Mouse (Mus musculus): Measurements from ENCODE around the gene Rhog.
"Not testable (repeated sequence)": the region's sequence is repeated elsewhere in the genome, so short reads cannot be mapped to it uniquely, and the experiment has no call there.

Rhog gene

GRCm38 (mm10) chr7:102255954-102256353 is at the start of gene Rhog:
TSS of gene Rhog (minus strand) at chr7:102256054.
- no peak for DNase-seq (ENCODE audit: low read depth, low spot score)

- no peak for DNase-seq (ENCODE audit: low read depth, low spot score)
These were observed 49.7 kb upstream of the Rhog start for GRCm38 (mm10) chr7:102305596-102305995.

GRCm38 (mm10) chr7:102302471-102302870 is 46.6 kb upstream of the Rhog start:
- no peak for DNase-seq (ENCODE audit: low read depth, low spot score)

GRCm38 (mm10) chr7:102300761-102301160 is 44.9 kb upstream of the Rhog start:
- no peak for DNase-seq (ENCODE audit: low read depth, low spot score)

GRCm38 (mm10) chr7:102293234-102293633 is 37.4 kb upstream of the Rhog start:
- no peak for DNase-seq (ENCODE audit: low read depth, low spot score)

GRCm38 (mm10) chr7:102292228-102292627 is 36.4 kb upstream of the Rhog start:
- DNase-seq (ENCODE audit: low read depth, low spot score) = no peak

GRCm38 (mm10) chr7:102289466-102289865 is 33.6 kb upstream of the Rhog start:
- DNase-seq (ENCODE audit: low read depth, low spot score) = no peak

- no peak for DNase-seq (ENCODE audit: low read depth, low spot score)
These were observed 26.4 kb upstream of the Rhog start for GRCm38 (mm10) chr7:102282261-102282660.

- DNase-seq (ENCODE audit: low read depth, low spot score) = no peak
These were observed 25.5 kb upstream of the Rhog start for GRCm38 (mm10) chr7:102281403-102281802.

- DNase-seq (ENCODE audit: low read depth, low spot score) = peak; percentile 80
These were observed 16.6 kb upstream of the Rhog start for GRCm38 (mm10) chr7:102272422-102272948.

- no peak for DNase-seq (ENCODE audit: low read depth, low spot score)
These were observed 12.5 kb upstream of the Rhog start for GRCm38 (mm10) chr7:102268395-102268748.

GRCm38 (mm10) chr7:102267601-102268394 is 11.9 kb upstream of the Rhog start, which contains the start of gene Stim1:
TSS of gene Stim1 (plus strand) at chr7:102267806.
- DNase-seq (ENCODE audit: low read depth, low spot score) = peak; percentile 65

- peak; percentile 92 for DNase-seq (ENCODE audit: low read depth, low spot score)
These were observed 11.3 kb upstream of the Rhog start for GRCm38 (mm10) chr7:102267113-102267579.

- peak; percentile 52 for DNase-seq (ENCODE audit: low read depth, low spot score)
These were observed 10.7 kb upstream of the Rhog start for GRCm38 (mm10) chr7:102266401-102267042.

- DNase-seq (ENCODE audit: low read depth, low spot score) = not testable (repeated sequence)
These were observed 10.2 kb upstream of the Rhog start for GRCm38 (mm10) chr7:102266021-102266400.

GRCm38 (mm10) chr7:102263020-102263419 is 7.2 kb upstream of the Rhog start:
- no peak for DNase-seq (ENCODE audit: low read depth, low spot score)

- DNase-seq (ENCODE audit: low read depth, low spot score) = no peak
These were observed 4.7 kb upstream of the Rhog start for GRCm38 (mm10) chr7:102260518-102260917.

- no peak for DNase-seq (ENCODE audit: low read depth, low spot score)
These were observed 4.0 kb upstream of the Rhog start for GRCm38 (mm10) chr7:102259716-102260479.

GRCm38 (mm10) chr7:102258753-102259152 is 2.9 kb upstream of the Rhog start:
- DNase-seq (ENCODE audit: low read depth, low spot score) = no peak

GRCm38 (mm10) chr7:102258189-102258588 is 2.3 kb upstream of the Rhog start:
- peak; percentile 77 for DNase-seq (ENCODE audit: low read depth, low spot score)

- DNase-seq (ENCODE audit: low read depth, low spot score) = no peak
These were observed 782 bp upstream of the Rhog start for GRCm38 (mm10) chr7:102256636-102257035.

GRCm38 (mm10) chr7:102253631-102254030 is 2.2 kb downstream of the Rhog start:
- no peak for DNase-seq (ENCODE audit: low read depth, low spot score)

All from skeletal muscle tissue, adult 2 months (tissue).